Mouse (Mus musculus) brain, embryonic 14.5 days (tissue): ENCODE results near the gene Pbld1.

ENCODE experiments used
- CTCF ChIP-seq: fragments of 200-500 bp; IDR thresholded peaks from 2 replicates; pipeline ENCODE4 v1.5.1; 2012; ENCODE audit warnings: inconsistent platforms, mild to moderate bottlenecking, moderate library complexity, borderline replicate concordance; ENCODE audit not compliant: insufficient read depth, insufficient read length; ENCODE audit errors: extremely low read depth
- POLR2A ChIP-seq: fragments of 200-500 bp; IDR thresholded peaks from 2 replicates; pipeline ENCODE4 v1.6.1; 2012; ENCODE audit warnings: mild to moderate bottlenecking, inconsistent platforms, borderline replicate concordance; ENCODE audit not compliant: poor library complexity, insufficient read depth, insufficient read length, severe bottlenecking; ENCODE audit errors: extremely low read depth

GRCm38 (mm10) chr10:63064516-63064915 is 4.6 kb downstream of the Pbld1 start:
- TF ChIP-seq CTCF, result no peak
- TF ChIP-seq POLR2A, result no peak
